Mouse (Mus musculus): ENCODE measurements around the gene Alg9.

Alg9 gene

GRCm38 (mm10) chr9:50850713-50851112 is 75.9 kb downstream of the Alg9 start:
- DNase-seq (ENCODE audit: low read depth, low spot score), result no peak

DNA sequence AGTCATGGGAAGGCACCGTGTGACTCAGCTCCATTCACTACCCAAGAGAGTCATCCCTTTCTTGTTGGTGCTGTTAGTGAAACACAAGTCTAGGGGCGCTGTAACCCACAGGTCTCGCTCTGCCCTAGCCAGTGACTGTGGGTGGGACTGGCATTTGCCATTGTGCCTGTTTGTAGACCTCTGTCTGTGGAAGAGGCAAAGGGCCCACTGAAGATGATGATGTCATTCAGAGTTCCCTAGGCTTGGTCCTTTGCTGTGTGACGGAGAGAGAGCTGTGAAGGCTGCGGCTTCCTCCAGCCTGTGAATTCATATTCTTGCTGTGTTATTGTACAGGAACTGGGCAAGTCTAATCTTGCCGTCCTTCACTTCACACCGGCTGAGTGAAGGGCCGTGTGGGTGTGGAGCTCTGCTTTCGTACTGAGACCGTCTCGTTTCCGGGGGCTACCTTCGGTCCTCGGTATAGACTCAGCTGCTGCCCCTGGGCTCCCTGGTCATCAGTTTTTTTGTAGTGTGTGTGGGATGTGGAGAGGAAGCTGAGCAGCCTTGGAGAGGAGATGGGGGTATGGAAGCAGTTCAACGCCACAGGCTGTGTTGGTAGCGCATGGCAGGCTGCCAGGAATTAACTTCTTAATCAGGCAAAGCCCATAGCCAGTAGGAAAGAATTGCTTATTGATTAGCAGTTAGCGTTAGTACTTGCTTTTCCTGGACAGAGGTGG is 78.0 kb downstream of the Alg9 start:
- no peak for DNase-seq (ENCODE audit: low read depth, low spot score)

- no peak for DNase-seq (ENCODE audit: low read depth, low spot score)
These were observed 79.6 kb downstream of the Alg9 start for GRCm38 (mm10) chr9:50854376-50854775.

DNA sequence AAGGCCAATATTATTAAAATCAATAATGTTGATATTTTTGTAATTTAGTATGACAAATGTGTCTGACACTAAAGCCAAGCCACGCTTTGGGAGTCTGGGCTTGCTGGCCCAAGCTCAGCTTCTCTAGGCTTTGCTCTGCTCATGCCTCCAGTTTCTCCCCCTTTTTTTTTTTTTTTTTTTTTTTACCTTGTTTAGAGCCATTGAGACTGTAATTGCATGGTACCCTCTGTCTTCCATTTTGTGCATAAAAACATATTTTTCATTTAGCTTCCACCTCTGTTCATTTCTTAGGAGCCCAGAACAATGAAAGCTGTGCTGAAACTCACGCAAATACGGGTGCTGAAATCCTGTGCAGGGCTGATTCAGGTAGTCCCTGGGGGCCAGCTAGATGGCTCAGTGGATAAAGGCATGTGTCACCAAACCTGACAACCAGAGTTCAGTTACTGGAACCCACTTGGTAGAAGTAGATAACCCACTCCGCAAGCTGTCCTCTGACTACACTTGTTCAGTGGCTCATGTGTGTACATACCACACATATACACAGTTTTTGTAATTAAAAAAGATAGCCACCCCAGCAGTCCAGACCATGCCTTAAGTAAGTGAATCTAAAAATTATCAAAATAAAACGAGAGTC is 80.4 kb downstream of the Alg9 start:
- DNase-seq (ENCODE audit: low read depth, low spot score), result no peak

DNA sequence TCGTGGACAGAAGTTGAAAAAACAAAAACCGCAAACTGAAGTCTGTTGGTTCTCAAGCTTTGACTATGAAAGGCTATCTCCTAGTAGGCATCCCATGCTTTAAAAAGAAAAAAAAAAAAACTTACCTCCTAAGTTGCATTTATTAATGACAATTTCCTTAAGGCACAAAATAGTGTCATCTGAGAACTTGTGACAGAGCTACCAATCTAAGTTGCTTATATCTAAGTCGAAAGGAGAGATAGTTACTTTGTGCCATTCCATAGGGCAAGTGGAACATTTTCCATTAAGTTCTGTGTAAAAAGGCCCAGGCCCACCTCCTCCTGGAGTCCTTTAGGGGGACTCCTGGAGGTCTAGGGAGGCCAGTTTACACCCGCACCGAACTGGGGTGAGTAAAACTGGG is 81.0 kb downstream of the Alg9 start:
- DNase-seq (ENCODE audit: low read depth, low spot score), result no peak

GRCm38 (mm10) chr9:50856341-50857081 is 81.7 kb downstream of the Alg9 start:
- DNase-seq (ENCODE audit: low read depth, low spot score), result peak; percentile 75

GRCm38 (mm10) chr9:50857082-50857641 is 82.3 kb downstream of the Alg9 start:
- peak; percentile 26 for DNase-seq (ENCODE audit: low read depth, low spot score)

GRCm38 (mm10) chr9:50858681-50859080 is 83.9 kb downstream of the Alg9 start:
- no peak for DNase-seq (ENCODE audit: low read depth, low spot score)

DNA sequence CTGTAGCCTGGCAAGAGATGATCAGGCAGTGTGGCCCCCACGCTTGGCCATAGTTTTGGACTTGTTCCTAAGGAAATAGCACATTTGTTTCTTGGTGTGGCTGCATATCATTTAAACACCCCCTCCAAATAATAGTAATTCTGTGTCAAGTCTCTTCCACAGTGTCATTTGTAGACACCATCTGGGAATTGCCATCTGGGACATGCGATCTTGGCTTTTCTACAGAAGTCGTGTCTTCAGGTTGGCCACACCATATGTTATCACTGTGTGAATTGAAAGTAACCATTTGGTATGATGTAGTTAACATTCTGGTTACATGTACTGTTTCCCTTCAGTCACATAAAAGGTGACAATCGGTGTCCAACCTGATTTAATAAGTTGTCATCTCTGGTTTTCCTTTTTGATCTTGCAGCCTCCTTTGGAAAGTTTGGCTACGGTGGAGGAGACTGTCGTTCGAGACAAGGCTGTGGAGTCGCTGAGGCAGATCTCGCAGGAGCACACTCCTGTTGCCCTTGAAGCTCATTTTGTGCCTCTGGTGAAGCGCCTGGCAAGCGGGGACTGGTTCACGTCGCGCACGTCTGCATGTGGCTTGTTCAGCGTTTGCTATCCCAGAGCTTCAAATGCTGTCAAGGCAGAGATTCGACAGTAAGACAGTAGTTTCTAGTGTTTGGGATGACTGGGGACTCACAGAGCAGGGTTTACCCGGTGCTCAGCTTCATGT is 86.5 kb downstream of the Alg9 start:
- no peak for DNase-seq (ENCODE audit: low read depth, low spot score)

- no peak for DNase-seq (ENCODE audit: low read depth, low spot score)
These were observed 89.0 kb downstream of the Alg9 start for GRCm38 (mm10) chr9:50863824-50864223.

- DNase-seq (ENCODE audit: low read depth, low spot score), result no peak
These were observed 90.1 kb downstream of the Alg9 start for GRCm38 (mm10) chr9:50864877-50865276.

- no peak for DNase-seq (ENCODE audit: low read depth, low spot score)
These were observed 91.0 kb downstream of the Alg9 start for GRCm38 (mm10) chr9:50865803-50866202.

- DNase-seq (ENCODE audit: low read depth, low spot score), result no peak
These were observed 92.2 kb downstream of the Alg9 start for GRCm38 (mm10) chr9:50867015-50867414.

DNA sequence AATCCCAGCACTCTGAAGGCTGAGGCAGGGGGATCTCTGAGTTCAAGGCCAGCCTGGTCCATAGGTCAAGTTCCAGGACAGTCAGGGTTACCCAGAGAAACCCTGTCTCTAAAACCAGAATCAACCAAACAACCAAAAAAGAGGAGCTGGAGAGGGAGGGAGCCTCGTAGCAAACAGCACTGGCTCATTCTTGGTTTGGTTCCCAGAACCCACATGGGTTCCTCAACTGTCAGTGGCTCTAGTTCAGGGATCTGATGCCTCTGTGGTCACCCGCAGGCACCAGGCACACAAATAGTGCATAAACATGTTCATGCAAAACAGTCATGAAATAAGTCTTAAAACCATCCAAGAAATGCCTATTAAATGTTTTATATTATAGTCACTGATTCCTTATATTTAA is 93.4 kb downstream of the Alg9 start:
- no peak for DNase-seq (ENCODE audit: low read depth, low spot score)

GRCm38 (mm10) chr9:50873210-50873609 is 98.4 kb downstream of the Alg9 start:
- no peak for DNase-seq (ENCODE audit: low read depth, low spot score)

GRCm38 (mm10) chr9:50874031-50874430 is 99.2 kb downstream of the Alg9 start:
- DNase-seq (ENCODE audit: low read depth, low spot score), result no peak

DNA sequence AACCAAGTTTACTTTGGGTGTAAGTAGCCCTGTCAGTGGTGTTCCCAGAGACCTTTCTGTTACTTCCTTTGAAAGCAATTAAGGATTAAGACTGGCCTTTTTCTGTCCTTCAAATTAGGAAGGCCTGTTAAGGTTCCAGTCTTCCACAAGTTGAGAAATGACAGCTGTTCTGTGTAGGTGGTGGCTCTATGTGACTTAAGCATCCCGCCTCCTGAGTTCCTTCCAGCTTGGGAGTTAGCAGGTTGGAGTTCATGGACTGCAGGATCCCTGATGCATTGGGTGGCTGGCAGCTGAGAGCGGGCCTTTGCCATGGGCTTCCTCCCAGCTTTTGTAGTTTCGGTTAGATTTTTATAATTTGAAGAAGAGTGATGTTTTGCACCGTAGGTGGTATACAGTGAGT is 100.7 kb downstream of the Alg9 start:
- no peak for DNase-seq (ENCODE audit: low read depth, low spot score)

- DNase-seq (ENCODE audit: low read depth, low spot score), result no peak
These were observed 101.5 kb downstream of the Alg9 start for GRCm38 (mm10) chr9:50876287-50876686.

DNA sequence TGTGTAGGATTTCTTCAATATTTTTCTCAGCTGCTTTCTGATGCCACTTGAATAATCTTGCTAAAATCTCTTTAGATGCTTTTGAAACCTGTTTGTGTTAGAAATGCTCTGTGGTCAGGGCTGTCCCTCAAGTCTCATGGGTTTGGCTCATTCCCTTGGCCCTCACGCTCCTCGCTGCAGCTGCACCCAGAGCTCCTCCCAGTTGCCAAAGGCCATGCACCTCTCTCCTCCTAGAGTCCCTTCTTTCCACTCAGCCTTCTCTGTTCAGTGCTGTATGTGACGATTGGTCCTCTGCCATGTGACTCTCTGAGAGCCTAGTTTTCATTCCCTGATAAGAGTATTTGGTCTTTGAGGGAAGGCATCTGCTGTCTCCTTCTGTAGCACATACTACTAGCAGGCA is 102.6 kb downstream of the Alg9 start:
- no peak for DNase-seq (ENCODE audit: low read depth, low spot score)

GRCm38 (mm10) chr9:50882183-50882582 is 107.4 kb downstream of the Alg9 start:
- no peak for DNase-seq (ENCODE audit: low read depth, low spot score)

DNA sequence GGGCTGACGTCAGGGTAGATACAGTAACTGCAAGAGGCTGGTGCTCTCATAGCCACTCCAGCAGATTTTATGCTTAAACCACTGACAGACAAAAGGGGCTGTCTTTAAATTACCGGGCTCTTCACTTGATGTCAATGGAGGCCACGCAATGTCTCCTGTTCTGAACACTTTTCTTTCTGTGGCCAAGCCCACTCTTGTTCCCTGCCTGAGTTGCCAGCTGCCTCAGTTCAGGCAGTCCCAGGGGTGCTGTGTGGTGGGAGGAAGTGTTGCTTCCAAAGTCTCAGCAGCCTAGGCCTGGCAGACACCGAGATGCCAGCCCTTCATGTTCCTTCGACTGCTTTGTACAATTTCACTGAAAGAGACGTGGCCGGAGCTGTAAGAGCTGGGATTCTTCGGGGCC is 109.3 kb downstream of the Alg9 start:
- DNase-seq (ENCODE audit: low read depth, low spot score), result no peak

Measured in forelimb bud, embryonic 11.5 days (tissue).